Mouse (Mus musculus) gastrocnemius, postnatal 14 days (tissue): Measurements from ENCODE around the gene Akap3. TPM values are rescaled to one million over a fixed set of nuclear protein-coding genes. Genes with fewer than 3 reads are reported as not detected.
A peak's percentile ranks its signal among the peaks of the same experiment; 100 is the strongest.

ENCODE experiments used
- DNase-seq: peaks from one replicate; pipeline ENCODE4 v3.0.0; 2021; ENCODE audit warnings: mixed read lengths
- intact Hi-C: fragments of 180-260 bp; cut with DNase I; formaldehyde crosslinking; loops from one replicate; pipeline ENCODE4 v1.15.1; 2025; ENCODE audit warnings: low total_unique reads
- long read RNA-seq, 2 experiments: library from polyadenylated mRNA; stranded (forward); transcript quantifications; one replicate each; pipeline ENCODE4 v2.0.0; 2021
- total RNA-seq, 2 experiments: library from RNA; stranded (reverse); gene quantifications; 2 replicates each; pipeline ENCODE4 v1.2.3; 2021

Gene Akap3
- total RNA-seq, result not detected
- long read RNA-seq, experiment 1, result 0 reads
- long read RNA-seq, experiment 2, result 0 reads

- intact Hi-C loops, result no loop called here
- no peak for DNase-seq
These were observed at the start of gene Akap3 for GRCm38 (mm10) chr6:126852881-126853280. Gene Akap3, plus strand, starts transcription at chr6:126853098.

- intact Hi-C loops, result no loop called here
- DNase-seq, result no peak
These were observed 46.1 kb upstream of the Akap3 start for GRCm38 (mm10) chr6:126806783-126807182.

- intact Hi-C loops, result no loop called here
- DNase-seq, result no peak
These were observed 44.8 kb upstream of the Akap3 start for GRCm38 (mm10) chr6:126808134-126808533.

- DNase-seq, result no peak
- intact Hi-C loops, result no loop called here
These were observed 44.3 kb upstream of the Akap3 start for GRCm38 (mm10) chr6:126808561-126808960.

GRCm38 (mm10) chr6:126811481-126811880, 41.4 kb upstream of the Akap3 start:
- no peak for DNase-seq
- intact Hi-C loops, result no loop called here

- DNase-seq, result no peak
- intact Hi-C loops, result no loop called here
These were observed 37.6 kb upstream of the Akap3 start for GRCm38 (mm10) chr6:126815206-126815750.

- DNase-seq, result no peak
- intact Hi-C loops, result no loop called here
These were observed 36.6 kb upstream of the Akap3 start for GRCm38 (mm10) chr6:126816338-126816737.

- intact Hi-C loops, result no loop called here
These were observed 29.8 kb upstream of the Akap3 start for GRCm38 (mm10) chr6:126823087-126823486.

GRCm38 (mm10) chr6:126836628-126837027, 16.3 kb upstream of the Akap3 start:
- DNase-seq, result no peak
- intact Hi-C loops, result no loop called here

More at GRCm38 (mm10) chr6:126823087-126823486, 29.8 kb upstream of the Akap3 start:
- DNase-seq, result no peak

GRCm38 (mm10) chr6:126848712-126849704, 3.9 kb upstream of the Akap3 start, which contains the start of gene Ndufa9:
Gene Ndufa9, minus strand, starts transcription at chr6:126849136.
- intact Hi-C loops, result no loop called here
- peak; percentile 94 for DNase-seq

GRCm38 (mm10) chr6:126877118-126877517, 24.2 kb downstream of the Akap3 start:
- intact Hi-C loops, result no loop called here
- DNase-seq, result no peak

GRCm38 (mm10) chr6:126907378-126907777, 54.5 kb downstream of the Akap3 start:
- no peak for DNase-seq
- intact Hi-C loops, result no loop called here

GRCm38 (mm10) chr6:126907876-126908275, 55.0 kb downstream of the Akap3 start:
- intact Hi-C loops, result no loop called here
- no peak for DNase-seq

GRCm38 (mm10) chr6:126910727-126911126, 57.8 kb downstream of the Akap3 start:
- DNase-seq, result no peak
- intact Hi-C loops, result no loop called here

- intact Hi-C loops, result no loop called here
- DNase-seq, result no peak
These were observed 62.0 kb downstream of the Akap3 start for GRCm38 (mm10) chr6:126914928-126915327.

GRCm38 (mm10) chr6:126921111-126921881, 68.4 kb downstream of the Akap3 start, which contains the start of gene Dyrk4:
Gene Dyrk4, minus strand, starts transcription at chr6:126921839.
- intact Hi-C loops, result no loop called here
- DNase-seq, result peak; percentile 26
